Mouse (Mus musculus) gastrocnemius, postnatal 4 days (tissue): Measurements from ENCODE around the gene Pspn. TPM values are rescaled to one million over a fixed set of nuclear protein-coding genes. Genes with fewer than 3 reads are reported as not detected.

Experiments
- DNase-seq, 2 experiments: peaks; one replicate each; pipeline ENCODE4 v3.0.0; 2021 to 2022; ENCODE audit warnings: low spot score in 2 of 2, mixed read lengths in 2 of 2
- total RNA-seq, 2 experiments: library from RNA; stranded (reverse); gene quantifications; 2 replicates each; pipeline ENCODE4 v1.2.3; 2021

Pspn gene
- total RNA-seq, 2 experiments from 2014 or later = not detected

DNA sequence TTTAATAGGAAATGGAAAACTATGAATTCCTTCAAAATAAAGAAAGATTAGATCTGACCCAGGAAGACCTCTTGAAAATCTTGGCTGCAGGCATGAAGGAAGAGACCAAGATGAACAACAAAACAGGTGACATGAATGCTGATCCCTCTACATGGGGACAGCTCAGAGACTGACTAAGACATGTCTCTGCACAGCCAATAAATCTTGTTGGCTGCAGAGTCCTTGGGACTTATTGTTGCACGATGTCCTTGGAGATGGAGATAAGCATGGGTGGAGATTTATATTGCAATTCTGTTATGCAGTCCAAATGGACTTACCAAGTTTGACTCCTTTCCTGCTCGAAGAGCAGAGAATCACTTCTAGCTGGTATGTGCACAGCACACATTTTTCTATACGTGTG is 30.5 kb downstream of the Pspn start:
- DNase-seq = no peak

DNA sequence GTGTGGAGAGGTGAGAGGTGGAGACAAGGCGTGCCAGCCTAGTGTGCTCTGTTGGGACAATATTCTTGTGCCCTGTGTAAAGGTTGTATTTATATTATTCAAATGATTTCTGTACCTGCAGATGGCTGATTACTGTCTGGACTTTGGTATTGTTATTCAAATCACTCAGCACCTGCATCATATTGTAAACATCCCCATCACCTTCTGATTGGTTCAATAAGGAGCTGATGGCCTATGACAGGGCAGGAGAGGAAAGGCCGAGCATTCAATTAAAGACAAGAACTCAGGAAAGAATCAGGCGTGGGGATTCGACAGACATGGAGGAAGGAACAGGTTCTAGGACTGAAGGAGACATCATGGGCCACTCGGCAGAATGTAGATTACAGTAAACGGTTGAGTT is 36.2 kb downstream of the Pspn start:
- DNase-seq = no peak

DNA sequence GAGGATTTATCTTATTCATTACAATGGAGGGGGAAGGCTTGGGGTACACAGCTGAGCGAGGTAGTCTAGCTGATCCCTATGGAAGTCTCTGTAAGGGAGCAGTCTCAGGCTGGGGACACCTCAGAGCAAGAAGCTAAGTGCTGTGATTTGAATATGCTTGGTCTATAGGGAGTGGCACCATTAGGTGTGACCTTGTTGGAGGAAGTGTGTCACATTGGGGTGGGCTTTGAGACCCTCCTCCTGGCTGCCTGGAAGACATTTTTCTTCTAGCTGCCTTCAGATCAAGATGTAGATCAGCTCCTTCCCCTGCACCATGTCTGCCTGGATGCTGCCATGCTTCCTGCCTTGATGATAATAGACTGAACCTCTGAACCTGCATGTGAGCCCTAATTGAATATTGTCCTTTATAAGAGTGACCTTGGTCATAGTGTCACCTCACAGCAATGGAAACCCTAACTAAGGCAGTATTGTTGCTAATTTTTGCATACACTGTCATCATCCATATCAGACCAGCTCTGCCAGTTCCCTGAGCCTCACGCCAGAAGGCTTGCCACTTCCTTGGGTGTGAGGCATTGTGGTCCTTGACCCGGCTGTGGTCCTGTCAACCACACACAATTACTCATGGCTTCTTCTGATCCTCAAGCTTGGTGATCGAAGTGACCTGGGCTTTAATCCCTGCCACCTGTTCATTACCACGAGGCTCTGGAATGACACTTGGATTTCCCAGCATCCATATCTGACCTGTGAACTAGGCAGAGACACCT is 37.0 kb downstream of the Pspn start:
- no peak for DNase-seq

DNA sequence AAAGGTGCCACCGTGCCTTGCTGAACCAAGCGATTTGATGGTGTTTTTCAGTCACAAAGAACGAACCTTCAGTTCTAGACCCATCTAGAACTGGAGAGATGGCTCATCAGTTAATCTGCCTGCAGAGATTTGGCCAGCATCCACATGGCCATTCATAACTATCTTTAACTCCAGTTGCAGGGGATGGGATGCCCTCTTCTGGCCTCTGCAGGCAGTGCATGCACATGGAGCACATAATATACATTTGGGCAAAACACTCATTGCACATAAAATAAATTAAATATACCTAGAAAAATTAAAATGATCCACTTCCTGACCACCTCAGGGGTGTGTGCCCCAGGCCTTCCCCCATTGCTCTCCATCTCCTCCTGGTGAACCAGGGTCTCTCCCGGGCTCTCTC is 37.9 kb downstream of the Pspn start:
- DNase-seq = no peak

DNA sequence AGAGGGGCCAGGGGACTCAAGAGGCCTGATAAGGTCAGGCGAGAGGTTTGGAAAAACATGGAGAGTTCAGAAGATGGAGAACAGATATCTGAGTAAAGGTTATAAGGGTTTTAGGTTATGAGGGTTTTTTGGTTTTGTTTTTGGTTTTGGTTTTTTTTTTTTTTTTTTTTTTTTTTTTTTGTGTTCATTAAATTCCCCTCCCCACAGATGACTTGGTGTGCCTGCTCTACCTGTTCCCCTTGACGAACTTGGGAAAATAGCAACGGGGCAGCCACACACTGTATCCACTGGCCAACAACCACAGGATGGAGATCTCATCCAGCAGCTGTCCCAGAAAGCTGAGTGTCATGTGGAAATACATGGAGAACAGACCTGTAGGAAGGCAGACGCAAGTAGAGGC is 41.2 kb downstream of the Pspn start:
- DNase-seq = no peak

DNA sequence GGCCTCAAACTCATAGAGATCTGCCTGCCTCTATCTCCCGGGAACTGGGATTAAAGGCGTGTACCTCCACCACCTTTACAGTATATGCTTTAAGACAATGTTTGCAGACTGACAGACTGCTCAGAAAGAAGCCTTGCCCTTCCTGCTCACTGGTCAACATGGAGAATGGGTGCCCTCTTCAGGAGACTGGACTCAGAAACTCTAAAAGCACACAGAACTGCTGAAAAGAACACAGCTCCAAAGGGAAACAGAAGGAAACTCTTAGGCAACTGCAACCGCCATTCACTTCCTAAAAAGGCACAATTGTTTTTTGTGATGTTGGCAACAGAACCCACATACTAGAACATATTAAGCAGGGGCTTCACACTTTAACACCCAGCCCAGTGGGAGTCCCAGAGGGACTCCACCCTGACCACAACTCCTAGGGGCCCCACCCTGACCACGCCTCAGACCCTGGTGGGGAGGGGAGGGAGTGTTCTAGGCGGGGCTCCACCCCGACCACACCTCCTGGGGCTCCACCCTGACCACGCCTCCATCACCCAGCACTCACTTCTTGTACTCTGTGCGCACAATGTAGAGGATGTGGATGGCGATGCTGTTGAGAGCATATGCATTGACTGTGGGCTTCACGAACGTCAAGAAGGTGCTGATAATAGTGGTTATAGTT is 41.9 kb downstream of the Pspn start:
- no peak for DNase-seq

DNA sequence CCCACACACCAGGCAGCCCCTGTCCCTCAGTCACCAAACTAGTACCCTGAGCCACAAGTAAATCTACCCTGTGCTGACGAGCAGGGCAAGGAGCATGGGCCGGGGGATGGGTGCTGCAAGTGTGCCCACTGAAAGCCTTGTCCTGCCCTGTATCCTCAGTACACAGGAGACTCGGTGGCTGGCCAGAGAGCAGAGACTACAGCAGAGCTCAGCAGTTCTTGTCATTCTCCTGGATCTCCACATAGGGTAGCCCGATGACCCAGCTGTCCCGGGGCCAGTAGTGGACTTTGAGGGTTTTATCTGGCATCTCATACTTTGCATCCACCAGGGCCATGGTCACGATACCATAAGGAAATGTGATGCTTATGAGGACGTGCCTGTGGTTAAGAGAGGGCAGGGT is 44.9 kb downstream of the Pspn start:
- no peak for DNase-seq

DNA sequence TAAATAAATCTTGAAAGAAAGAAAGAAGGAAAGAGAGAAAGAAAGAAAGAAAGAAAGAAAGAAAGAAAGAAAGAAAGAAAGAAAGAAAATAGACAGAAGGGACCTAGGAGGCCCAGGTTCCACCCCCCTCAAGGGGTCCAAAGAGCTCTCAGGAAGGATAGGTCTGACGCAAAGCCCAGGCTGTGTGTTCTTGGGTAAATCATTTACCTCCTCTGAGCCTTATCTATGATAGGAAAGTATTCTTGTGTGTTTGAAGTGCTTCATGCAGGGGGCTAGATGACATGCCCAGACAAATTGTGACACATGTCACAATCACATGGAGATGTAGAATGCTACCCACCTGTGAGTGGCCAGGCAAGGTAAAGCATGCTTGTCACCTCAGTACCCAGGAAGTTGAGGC is 47.2 kb downstream of the Pspn start:
- DNase-seq = no peak

DNA sequence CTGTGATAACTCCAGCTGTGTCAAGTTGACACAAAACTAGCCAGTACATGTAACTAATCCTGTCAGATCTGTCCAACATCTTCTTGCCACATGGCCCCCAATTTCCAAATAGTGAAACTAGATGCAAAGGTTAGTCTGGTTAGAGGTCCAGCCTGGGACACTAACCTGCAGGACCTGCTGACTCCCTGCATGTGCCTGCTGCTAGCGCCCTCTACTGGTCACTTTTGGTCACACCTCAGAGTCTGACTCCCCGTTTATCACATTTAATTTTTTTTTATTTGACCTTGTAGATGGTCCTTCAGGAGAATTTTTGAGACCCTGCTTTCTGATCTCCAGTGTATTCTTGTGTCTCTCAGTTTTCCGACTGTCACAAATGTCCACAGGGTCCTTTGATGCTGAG is 48.9 kb downstream of the Pspn start:
- DNase-seq = no peak

Other genes starting within 250 kb of the Pspn start
- gene Nrtn, start 242.5 kb downstream of the Pspn start, total RNA-seq = 1 to 10 TPM; 1.0 to 1.9 TPM
- gene Dus3l, start 235.3 kb downstream of the Pspn start, total RNA-seq = 10 to 100 TPM; 21.6 to 21.7 TPM
- gene Prr22, start 229.8 kb downstream of the Pspn start, total RNA-seq = under 1 TPM; 0.47 to 0.49 TPM
- 10 to 100 TPM in 1 of 2 experiments, 1 to 10 TPM in 1; 8.2 to 10.6 TPM for gene Rfx2, start 169.0 kb downstream of the Pspn start, total RNA-seq
- not detected for gene Acsbg2, start 125.6 kb downstream of the Pspn start, total RNA-seq
- gene 1700061G19Rik, start 124.5 kb downstream of the Pspn start, total RNA-seq = not detected
- 10 to 100 TPM; 23.9 to 27.2 TPM for gene Mllt1, start 64.6 kb downstream of the Pspn start, total RNA-seq
- not detected for gene Acer1, start 17.9 kb downstream of the Pspn start, total RNA-seq
- gene Clpp, start 9.7 kb downstream of the Pspn start, total RNA-seq = 10 to 100 TPM; 35.6 to 41.4 TPM
- gene Alkbh7, start 2.7 kb downstream of the Pspn start, total RNA-seq = 10 to 100 TPM; 36.6 to 37.0 TPM
- gene Gtf2f1, start 11.3 kb upstream of the Pspn start, total RNA-seq = 10 to 100 TPM; 31.9 to 34.9 TPM
- not detected for gene Gm17949, start 11.5 kb upstream of the Pspn start, total RNA-seq
- 10 to 100 TPM; 87.0 to 87.7 TPM for gene Khsrp, start 31.5 kb upstream of the Pspn start, total RNA-seq
- not detected for gene Slc25a41, start 41.6 kb upstream of the Pspn start, total RNA-seq
- gene Crb3, start 59.1 kb upstream of the Pspn start, total RNA-seq = under 1 TPM; 0.49 to 0.67 TPM
- 10 to 100 TPM; 35.5 to 35.7 TPM for gene Slc25a23, start 59.8 kb upstream of the Pspn start, total RNA-seq
- gene Dennd1c, start 78.5 kb upstream of the Pspn start, total RNA-seq = 1 to 10 TPM; 2.1 TPM
- gene Tubb4a, start 87.8 kb upstream of the Pspn start, total RNA-seq = 1 to 10 TPM; 4.0 to 4.8 TPM
- gene Tnfsf9, start 105.3 kb upstream of the Pspn start, total RNA-seq = 1 to 10 TPM; 1.3 to 1.4 TPM
- not detected for gene Cd70, start 149.8 kb upstream of the Pspn start, total RNA-seq
- not detected for gene Tnfsf14, start 194.2 kb upstream of the Pspn start, total RNA-seq
- gene C3, start 228.1 kb upstream of the Pspn start, total RNA-seq = 10 to 100 TPM in 1 of 2 experiments, 1 to 10 TPM in 1; 5.3 to 19.8 TPM
- 10 to 100 TPM; 24.8 to 25.6 TPM for gene Gpr108, start 248.4 kb upstream of the Pspn start, total RNA-seq
- gene Trip10, start 249.4 kb upstream of the Pspn start, total RNA-seq = 10 to 100 TPM; 61.0 to 81.5 TPM